Mouse (Mus musculus): ENCODE results near the gene Lrp5. TPM values are rescaled to one million over a fixed set of nuclear protein-coding genes. Genes with fewer than 3 reads are reported as not detected.

Lrp5 gene
- polyA plus RNA-seq (2014; fragmentation: Nextera tagmentation; extraction: Ambion mirVana), result 7.8 and 7.9 TPM in 2 replicates

GRCm38 (mm10) chr19:3686215-3686894 is at the start of gene Lrp5:
Lrp5 (minus strand) TSS chr19:3686564.
- peak within 1 kb of the TSS; percentile 96 for H3K9ac ChIP-seq (ENCODE audit: low read length)
- H3K4me2 ChIP-seq (ENCODE audit: low read length), result peak within 1 kb of the TSS; percentile 99
- H3K4me1 ChIP-seq (replicated peaks; ENCODE audit: control insufficient read depth, insufficient read depth, low read length), result peaks cover 40% of the 10 kb centered on the region
- no peaks in the 10 kb centered on the region for H3K36me3 ChIP-seq (ENCODE audit: control insufficient read depth, insufficient read depth, low read length)
- peak within 1 kb of the TSS; percentile 87 for H3K4me3 ChIP-seq (ENCODE audit: low read depth, low read length)
- WGBS, result under 1% methylated on average over 70 of the region's 83 CpGs
- DNase-seq (ENCODE audit: low spot score), result peak; percentile 78
- no peaks in the 10 kb centered on the region for H3K27me3 ChIP-seq (replicated peaks; ENCODE audit: control insufficient read depth, insufficient read depth, low read length)
- no peaks in the 10 kb centered on the region for H3K9me3 ChIP-seq (ENCODE audit: control insufficient read depth, low read length)
- peak; percentile 73 for ATAC-seq (replicated peaks; ENCODE audit: low FRiP score, low TSS enrichment, low read depth)
- H3K27ac ChIP-seq (ENCODE audit: low read depth), result peak within 1 kb of the TSS; percentile 80

GRCm38 (mm10) chr19:3736001-3736400 is 49.6 kb upstream of the Lrp5 start:
- Histone ChIP-seq H3K4me1 (replicated peaks; ENCODE audit: control insufficient read depth, insufficient read depth, low read length) (no peaks in the 10 kb centered on the region), H3K36me3 (ENCODE audit: control insufficient read depth, insufficient read depth, low read length) (no peaks in the 10 kb centered on the region), H3K9ac (ENCODE audit: low read length) (no peak overlapping the region), H3K4me2 (ENCODE audit: low read length) (no peak overlapping the region), H3K9me3 (ENCODE audit: control insufficient read depth, low read length) (no peaks in the 10 kb centered on the region), H3K27ac (ENCODE audit: low read depth) (no peak overlapping the region), H3K27me3 (replicated peaks; ENCODE audit: control insufficient read depth, insufficient read depth, low read length) (no peaks in the 10 kb centered on the region), H3K4me3 (ENCODE audit: low read depth, low read length) (no peak overlapping the region)
- no peak for ATAC-seq (replicated peaks; ENCODE audit: low FRiP score, low TSS enrichment, low read depth)
- DNase-seq (ENCODE audit: low spot score), result no peak
- 87% methylated on average over 3 of the region's 3 CpGs for WGBS

- DNase-seq (ENCODE audit: low spot score) (no peak), ATAC-seq (replicated peaks; ENCODE audit: low FRiP score, low TSS enrichment, low read depth) (no peak)
- H3K4me2 ChIP-seq (ENCODE audit: low read length), result no peak overlapping the region
- 77% methylated on average over 7 of the region's 7 CpGs for WGBS
- no peaks in the 10 kb centered on the region for H3K9me3 ChIP-seq (ENCODE audit: control insufficient read depth, low read length)
- H3K4me3 ChIP-seq (ENCODE audit: low read depth, low read length), result no peak overlapping the region
- no peaks in the 10 kb centered on the region for H3K27me3 ChIP-seq (replicated peaks; ENCODE audit: control insufficient read depth, insufficient read depth, low read length)
- H3K9ac ChIP-seq (ENCODE audit: low read length), result no peak overlapping the region
- no peaks in the 10 kb centered on the region for H3K4me1 ChIP-seq (replicated peaks; ENCODE audit: control insufficient read depth, insufficient read depth, low read length)
- H3K27ac ChIP-seq (ENCODE audit: low read depth), result no peak overlapping the region
- no peaks in the 10 kb centered on the region for H3K36me3 ChIP-seq (ENCODE audit: control insufficient read depth, insufficient read depth, low read length)
Observed at GRCm38 (mm10) chr19:3730781-3731646, 44.6 kb upstream of the Lrp5 start.

GRCm38 (mm10) chr19:3728901-3729300 is 42.5 kb upstream of the Lrp5 start:
- Histone ChIP-seq H3K9me3 (ENCODE audit: control insufficient read depth, low read length) (no peaks in the 10 kb centered on the region), H3K4me3 (ENCODE audit: low read depth, low read length) (no peak overlapping the region), H3K36me3 (ENCODE audit: control insufficient read depth, insufficient read depth, low read length) (no peaks in the 10 kb centered on the region), H3K27ac (ENCODE audit: low read depth) (no peak overlapping the region), H3K4me1 (replicated peaks; ENCODE audit: control insufficient read depth, insufficient read depth, low read length) (no peaks in the 10 kb centered on the region), H3K4me2 (ENCODE audit: low read length) (no peak overlapping the region), H3K27me3 (replicated peaks; ENCODE audit: control insufficient read depth, insufficient read depth, low read length) (no peaks in the 10 kb centered on the region), H3K9ac (ENCODE audit: low read length) (no peak overlapping the region)
- WGBS, result 68% methylated on average over 2 of the region's 2 CpGs
- ATAC-seq (replicated peaks; ENCODE audit: low FRiP score, low TSS enrichment, low read depth) (no peak), DNase-seq (ENCODE audit: low spot score) (no peak)

GRCm38 (mm10) chr19:3724779-3725178 is 38.4 kb upstream of the Lrp5 start:
- no peaks in the 10 kb centered on the region for H3K27me3 ChIP-seq (replicated peaks; ENCODE audit: control insufficient read depth, insufficient read depth, low read length)
- H3K4me3 ChIP-seq (ENCODE audit: low read depth, low read length), result no peak overlapping the region
- H3K27ac ChIP-seq (ENCODE audit: low read depth), result no peak overlapping the region
- peak; percentile 66 for DNase-seq (ENCODE audit: low spot score)
- no peak overlapping the region for H3K4me2 ChIP-seq (ENCODE audit: low read length)
- H3K9me3 ChIP-seq (ENCODE audit: control insufficient read depth, low read length), result no peaks in the 10 kb centered on the region
- no peaks in the 10 kb centered on the region for H3K36me3 ChIP-seq (ENCODE audit: control insufficient read depth, insufficient read depth, low read length)
- no peaks in the 10 kb centered on the region for H3K4me1 ChIP-seq (replicated peaks; ENCODE audit: control insufficient read depth, insufficient read depth, low read length)
- ATAC-seq (replicated peaks; ENCODE audit: low FRiP score, low TSS enrichment, low read depth), result no peak
- 16% methylated on average over 1 of the region's 1 CpGs for whole genome bisulfite sequencing
- H3K9ac ChIP-seq (ENCODE audit: low read length), result no peak overlapping the region

- Histone ChIP-seq H3K4me1 (replicated peaks; ENCODE audit: control insufficient read depth, insufficient read depth, low read length) (0 out of 2 replicates have a peak, but pooled peaks cover 6% of the 10 kb centered on the region), H3K4me2 (ENCODE audit: low read length) (no peak overlapping the region), H3K27ac (ENCODE audit: low read depth) (no peak overlapping the region), H3K9ac (ENCODE audit: low read length) (no peak overlapping the region), H3K36me3 (ENCODE audit: control insufficient read depth, insufficient read depth, low read length) (no peaks in the 10 kb centered on the region), H3K27me3 (replicated peaks; ENCODE audit: control insufficient read depth, insufficient read depth, low read length) (no peaks in the 10 kb centered on the region), H3K4me3 (ENCODE audit: low read depth, low read length) (no peak overlapping the region), H3K9me3 (ENCODE audit: control insufficient read depth, low read length) (no peaks in the 10 kb centered on the region)
- ATAC-seq (replicated peaks; ENCODE audit: low FRiP score, low TSS enrichment, low read depth) (no peak), DNase-seq (ENCODE audit: low spot score) (peak; percentile 75)
- WGBS, result 72% methylated on average over 4 of the region's 4 CpGs
Observed at GRCm38 (mm10) chr19:3723904-3724303, 37.5 kb upstream of the Lrp5 start.

GRCm38 (mm10) chr19:3723170-3723569 is 36.8 kb upstream of the Lrp5 start:
- Histone ChIP-seq H3K27me3 (replicated peaks; ENCODE audit: control insufficient read depth, insufficient read depth, low read length) (no peaks in the 10 kb centered on the region), H3K27ac (ENCODE audit: low read depth) (no peak overlapping the region), H3K4me2 (ENCODE audit: low read length) (no peak overlapping the region), H3K9me3 (ENCODE audit: control insufficient read depth, low read length) (no peaks in the 10 kb centered on the region), H3K9ac (ENCODE audit: low read length) (no peak overlapping the region), H3K36me3 (ENCODE audit: control insufficient read depth, insufficient read depth, low read length) (0 out of 2 replicates have a peak, but pooled peaks cover 1% of the 10 kb centered on the region), H3K4me3 (ENCODE audit: low read depth, low read length) (no peak overlapping the region), H3K4me1 (replicated peaks; ENCODE audit: control insufficient read depth, insufficient read depth, low read length) (0 out of 2 replicates have a peak, but pooled peaks cover 9% of the 10 kb centered on the region)
- WGBS, result 91% methylated on average over 9 of the region's 9 CpGs
- ATAC-seq (replicated peaks; ENCODE audit: low FRiP score, low TSS enrichment, low read depth), result no peak
- no peak for DNase-seq (ENCODE audit: low spot score)

GRCm38 (mm10) chr19:3719362-3719891 is 33.1 kb upstream of the Lrp5 start:
- no peaks in the 10 kb centered on the region for H3K27me3 ChIP-seq (replicated peaks; ENCODE audit: control insufficient read depth, insufficient read depth, low read length)
- DNase-seq (ENCODE audit: low spot score), result peak; percentile 87
- H3K4me1 ChIP-seq (replicated peaks; ENCODE audit: control insufficient read depth, insufficient read depth, low read length), result 0 out of 2 replicates have a peak, but pooled peaks cover 9% of the 10 kb centered on the region
- peak overlapping the region; percentile 45 for H3K9ac ChIP-seq (ENCODE audit: low read length)
- H3K4me3 ChIP-seq (ENCODE audit: low read depth, low read length), result peak overlapping the region; percentile 44
- H3K36me3 ChIP-seq (ENCODE audit: control insufficient read depth, insufficient read depth, low read length), result peaks cover 38% of the 10 kb centered on the region
- no peaks in the 10 kb centered on the region for H3K9me3 ChIP-seq (ENCODE audit: control insufficient read depth, low read length)
- peak; percentile 77 for ATAC-seq (replicated peaks; ENCODE audit: low FRiP score, low TSS enrichment, low read depth)
- 2% methylated on average over 27 of the region's 27 CpGs for WGBS
- H3K4me2 ChIP-seq (ENCODE audit: low read length), result peak overlapping the region; percentile 82
- peak overlapping the region; percentile 45 for H3K27ac ChIP-seq (ENCODE audit: low read depth)

Data from intestine, embryonic 14.5 days (tissue).